Mouse (Mus musculus): ENCODE results near the gene Tmem41a.
"Not testable (repeated sequence)": the region's sequence is repeated elsewhere in the genome, so short reads cannot be mapped to it uniquely, and the experiment has no call there.

The Tmem41a gene

DNA sequence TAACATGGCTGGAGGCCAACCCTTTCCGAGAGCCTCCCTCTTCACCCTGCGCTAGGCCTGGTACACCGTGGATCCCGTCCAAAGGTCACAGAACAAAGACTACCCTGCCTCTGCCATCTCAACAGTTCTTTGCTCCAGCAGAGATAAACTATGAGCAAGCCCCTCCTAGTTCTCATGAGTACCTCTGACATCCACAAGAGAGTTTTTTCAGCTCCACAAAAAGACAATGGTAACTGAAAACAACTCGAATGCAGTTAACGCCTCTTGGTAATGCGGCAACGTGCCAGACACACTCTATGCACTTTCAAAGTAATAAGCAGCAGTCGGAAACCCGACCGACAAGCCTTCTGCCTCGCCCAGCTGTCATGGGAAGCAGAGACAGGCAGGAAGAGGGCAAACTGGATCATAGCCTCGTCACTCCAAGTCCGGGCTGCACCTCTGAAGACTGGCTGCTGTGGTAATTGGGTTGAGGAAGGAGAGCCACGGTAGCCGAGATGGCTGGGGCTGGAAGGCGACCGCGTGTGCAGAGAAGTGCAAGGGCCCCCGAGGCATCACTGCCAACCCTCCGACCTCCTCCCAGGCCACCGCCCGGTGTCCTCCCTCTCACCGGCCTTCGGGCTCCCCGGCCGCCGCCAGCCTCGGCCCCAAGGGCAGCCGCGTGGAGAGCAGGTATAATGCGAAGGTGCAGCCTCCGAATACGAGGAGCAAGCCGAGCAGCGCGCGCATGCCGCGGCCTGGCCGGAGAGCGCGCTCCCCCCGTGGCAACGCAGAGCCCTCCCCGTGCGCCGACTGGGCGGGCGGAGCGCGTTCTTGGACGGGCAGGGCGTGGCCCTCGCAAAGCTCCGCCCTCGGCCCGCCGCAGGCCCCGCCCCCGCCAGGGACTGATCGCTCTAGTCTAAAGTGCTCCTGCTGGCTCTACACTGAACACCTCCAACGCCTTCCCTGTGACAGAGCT is at the start of gene Tmem41a:
Gene Tmem41a, minus strand, starts transcription at position 792 of the 955 bp plus-strand sequence.
- peak; percentile 91 for DNase-seq (ENCODE audit: low spot score)

DNA sequence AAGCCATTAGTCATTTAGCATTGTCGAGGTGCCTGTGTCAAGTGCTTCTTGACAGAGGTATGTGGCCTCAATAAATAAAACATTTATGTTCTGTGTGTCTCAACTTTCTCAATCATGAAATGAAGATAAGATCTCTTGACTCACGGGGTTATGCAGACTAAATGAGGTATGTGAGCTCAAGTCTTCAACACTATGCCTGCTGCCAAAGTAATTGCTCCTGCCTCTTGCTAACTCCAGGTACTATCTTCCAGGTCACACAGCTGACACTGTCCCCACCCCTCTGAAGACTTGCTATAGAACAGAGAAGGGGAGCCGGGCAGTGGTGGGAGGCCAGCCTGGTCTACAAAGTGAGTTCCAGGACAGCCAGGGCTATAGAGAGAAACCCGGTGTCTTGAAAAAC is 49.0 kb upstream of the Tmem41a start:
- no peak for DNase-seq (ENCODE audit: low spot score)

DNA sequence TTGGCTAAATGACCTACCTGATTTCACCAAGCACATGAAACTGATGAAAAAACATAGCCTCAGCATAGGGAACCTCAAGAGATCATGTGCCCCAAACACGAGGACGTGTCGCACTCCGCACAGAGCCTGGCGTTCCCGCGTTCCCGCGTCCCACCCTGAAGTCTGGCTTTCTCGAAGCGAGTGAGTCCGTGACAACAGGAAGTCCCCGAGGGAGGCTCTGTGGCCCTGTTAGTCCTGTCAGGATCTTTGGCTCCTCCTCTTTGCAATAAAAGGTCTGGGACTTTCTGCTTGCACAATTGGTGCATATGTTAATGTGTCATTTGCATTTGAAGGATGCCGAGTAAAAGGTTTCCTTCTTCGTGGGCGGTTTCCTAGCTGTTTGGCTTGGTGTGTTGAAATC is 48.0 kb upstream of the Tmem41a start, which contains the start of gene Liph:
Gene Liph, minus strand, starts transcription at position 360 of the 400 bp plus-strand sequence.
- DNase-seq (ENCODE audit: low spot score) = peak; percentile 50

DNA sequence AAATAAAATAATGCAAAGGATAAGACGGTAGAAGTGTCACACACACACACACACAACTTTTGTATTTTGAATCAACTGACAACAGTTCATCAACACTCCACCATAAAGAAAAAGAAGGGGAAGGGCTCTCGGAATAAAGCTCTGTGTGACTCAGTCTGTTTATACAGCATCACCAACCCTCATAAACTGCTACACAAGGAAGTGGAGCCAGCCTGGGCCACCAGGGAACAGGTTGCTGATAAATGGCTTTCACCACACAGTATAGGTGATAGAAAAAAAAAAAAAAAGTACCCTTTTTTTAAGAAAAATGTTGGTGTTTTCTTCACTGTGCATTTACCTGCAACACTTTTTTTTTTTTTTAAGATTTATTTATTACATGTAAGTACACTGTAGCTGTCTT is 44.4 kb upstream of the Tmem41a start:
- DNase-seq (ENCODE audit: low spot score) = no peak

DNA sequence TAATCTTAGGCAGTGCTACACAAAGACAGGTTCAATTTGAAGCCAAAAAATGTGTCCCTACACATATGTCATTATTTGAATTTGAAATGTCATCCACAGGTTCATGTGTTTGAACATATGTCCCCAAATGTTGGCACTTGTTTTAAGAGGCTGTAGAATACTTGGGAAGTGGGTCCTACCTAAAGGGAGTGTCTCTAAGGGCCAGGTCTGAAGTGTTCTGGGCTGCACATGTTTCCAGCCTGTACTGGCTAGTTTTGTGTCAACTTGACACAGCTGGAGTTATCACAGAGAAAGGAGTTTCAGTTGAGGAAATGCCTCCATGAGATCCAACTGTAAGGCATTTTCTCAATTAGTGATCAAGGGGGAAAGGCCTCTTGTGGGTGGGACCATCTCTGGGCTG is 43.5 kb upstream of the Tmem41a start:
- DNase-seq (ENCODE audit: low spot score) = not testable (repeated sequence)

DNA sequence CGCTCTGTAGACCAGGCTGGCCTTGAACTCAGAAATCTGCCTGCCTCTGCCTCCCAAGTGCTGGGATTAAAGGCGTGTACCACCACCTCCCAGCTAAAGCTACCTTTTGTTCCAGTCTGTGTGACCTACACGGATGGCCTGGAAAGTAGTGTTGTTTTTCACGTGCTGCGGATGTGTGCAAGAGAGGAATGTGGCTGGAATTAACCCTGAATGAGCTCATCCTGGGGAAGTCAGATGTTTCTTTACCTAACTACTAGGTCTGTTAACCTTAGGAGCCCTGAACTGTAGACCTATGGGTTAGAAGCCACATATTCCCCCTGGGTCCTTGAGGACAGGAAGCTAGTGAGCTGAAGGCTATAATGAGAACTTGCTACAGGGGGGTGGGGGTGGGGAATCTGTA is 40.6 kb upstream of the Tmem41a start:
- DNase-seq (ENCODE audit: low spot score) = no peak

DNA sequence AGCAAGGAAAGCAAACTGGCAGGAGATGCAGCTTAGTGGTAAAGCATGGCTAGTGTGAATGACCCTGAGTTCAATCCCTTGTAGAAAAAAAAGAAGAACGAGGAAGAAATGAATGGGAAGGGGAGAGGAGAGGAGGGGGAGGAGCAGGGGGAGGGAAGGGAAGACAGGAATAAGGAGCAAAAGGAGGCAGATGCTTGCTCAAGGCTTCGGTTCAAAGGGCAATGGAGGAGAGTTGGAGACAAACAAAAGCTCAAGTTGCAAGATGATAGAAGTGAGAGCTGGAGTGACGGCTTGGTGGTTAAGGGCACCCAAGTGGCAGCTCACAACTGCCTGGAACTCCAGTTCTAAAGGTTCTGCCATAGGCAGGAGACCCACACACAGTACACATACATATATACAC is 38.8 kb upstream of the Tmem41a start:
- DNase-seq (ENCODE audit: low spot score) = no peak

DNA sequence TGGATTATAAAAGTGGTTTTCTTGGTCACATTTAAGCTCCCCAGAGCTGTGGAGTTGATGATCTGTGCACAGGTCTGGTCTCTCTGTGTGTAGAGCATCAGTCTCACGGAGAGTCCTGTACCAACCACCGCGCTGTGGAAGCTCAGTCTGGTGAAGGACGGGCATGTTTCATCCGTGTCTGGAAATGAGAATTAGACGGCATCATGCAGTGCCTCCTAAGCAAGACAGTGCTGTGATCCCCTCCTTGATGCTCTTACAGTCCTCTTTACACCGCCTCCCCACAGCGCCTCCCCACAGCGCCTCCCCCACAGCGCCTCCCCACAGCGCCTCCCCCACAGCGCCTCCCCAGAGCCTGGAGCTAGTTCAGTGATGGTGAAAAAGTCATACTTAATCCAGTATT is 36.7 kb upstream of the Tmem41a start:
- DNase-seq (ENCODE audit: low spot score) = no peak

DNA sequence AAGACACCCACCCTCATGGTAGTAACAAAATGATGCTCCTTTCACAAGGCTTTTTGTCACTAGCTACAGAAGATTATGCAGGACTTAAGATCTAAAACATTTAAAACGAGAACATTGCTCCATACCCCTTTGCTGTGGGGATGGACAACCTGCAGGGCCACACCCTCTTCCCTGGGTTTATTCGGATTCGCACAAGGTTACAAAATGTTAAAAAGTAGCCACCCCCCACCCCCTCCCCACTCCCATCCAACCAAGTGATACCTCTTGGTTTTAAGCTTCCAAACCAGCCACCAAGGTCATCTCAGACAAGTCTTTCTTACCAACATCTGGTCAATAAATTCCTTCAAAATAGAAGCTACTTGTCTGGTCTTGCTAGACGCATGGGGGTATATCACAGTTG is 36.2 kb upstream of the Tmem41a start:
- DNase-seq (ENCODE audit: low spot score) = no peak

DNA sequence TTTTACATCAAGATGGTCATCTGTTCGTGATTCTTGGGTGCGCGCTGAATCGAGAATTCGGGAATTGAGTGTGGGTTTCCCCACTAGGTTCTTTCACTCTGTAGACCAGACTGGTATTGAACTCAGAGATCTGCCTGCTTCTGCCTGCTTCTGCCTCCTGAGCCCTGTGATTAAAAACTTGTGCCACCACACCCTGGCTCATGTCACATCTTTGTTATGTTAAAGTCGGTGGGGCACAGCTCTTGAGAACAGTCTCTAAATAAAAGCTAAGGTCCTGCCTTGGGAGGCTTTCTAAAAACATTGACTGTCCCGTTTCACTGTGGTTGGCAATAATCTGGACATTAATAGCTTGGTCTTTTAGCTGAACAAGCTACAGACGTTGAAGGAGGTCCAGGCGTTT is 35.8 kb upstream of the Tmem41a start:
- no peak for DNase-seq (ENCODE audit: low spot score)

DNA sequence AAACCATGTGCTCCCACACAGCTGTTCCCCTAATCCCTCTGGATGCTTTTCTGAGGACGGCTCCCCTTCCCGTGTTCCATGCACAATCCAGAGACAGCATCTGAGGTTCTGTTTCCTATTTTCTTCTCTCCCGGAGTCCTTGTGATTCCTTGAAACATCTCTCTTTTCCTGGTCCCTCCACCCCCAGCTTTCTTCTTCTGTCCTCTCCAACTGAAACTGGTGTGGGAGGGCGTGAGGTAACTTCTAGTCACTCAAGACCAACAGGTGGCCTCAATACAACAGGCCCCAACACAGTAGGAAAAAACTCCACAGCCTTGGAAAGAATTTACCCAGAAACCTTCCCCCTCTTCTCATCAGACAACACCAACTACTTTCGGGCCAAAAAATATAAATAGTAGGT is 30.0 kb upstream of the Tmem41a start:
- DNase-seq (ENCODE audit: low spot score) = no peak

DNA sequence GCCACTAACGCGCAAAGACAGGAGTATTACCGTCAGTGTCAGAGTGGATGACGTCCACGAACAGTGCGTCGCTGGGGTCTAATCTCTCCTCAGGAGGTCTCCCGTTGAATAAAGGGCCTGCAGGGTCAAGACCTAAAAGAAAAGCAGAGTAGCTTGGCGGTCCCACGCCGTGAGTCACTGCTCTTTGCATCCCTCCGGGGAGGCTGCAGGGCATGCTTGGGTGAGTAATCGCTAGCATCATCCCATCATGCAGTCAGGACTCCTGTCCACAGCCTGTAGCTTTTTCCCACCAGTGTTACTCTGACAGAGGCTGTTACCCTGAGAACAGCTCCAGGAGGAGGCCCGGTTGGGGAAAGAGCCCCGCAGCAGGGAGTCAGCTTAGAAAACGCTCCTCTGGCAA is 28.9 kb upstream of the Tmem41a start:
- peak; percentile 27 for DNase-seq (ENCODE audit: low spot score)

DNA sequence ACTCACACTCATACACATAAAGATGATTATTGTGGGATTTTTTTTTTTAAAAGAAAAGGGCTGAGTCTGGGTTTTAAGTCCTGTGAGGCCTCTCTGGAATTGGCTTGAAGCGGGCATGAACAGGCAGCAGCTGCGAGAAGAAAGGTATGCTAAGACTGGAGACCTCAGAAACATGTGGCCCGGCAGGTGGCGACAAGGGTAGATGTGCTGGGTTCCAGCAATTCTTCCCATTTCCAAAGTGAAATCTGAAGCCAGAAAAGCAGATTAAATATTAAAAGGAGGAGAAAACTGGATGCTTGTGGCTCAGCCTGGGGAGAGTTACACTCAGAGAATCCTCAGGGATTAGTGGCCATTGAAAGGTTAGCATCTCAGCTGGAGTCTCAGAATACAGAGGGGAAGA is 24.1 kb upstream of the Tmem41a start:
- DNase-seq (ENCODE audit: low spot score) = no peak

DNA sequence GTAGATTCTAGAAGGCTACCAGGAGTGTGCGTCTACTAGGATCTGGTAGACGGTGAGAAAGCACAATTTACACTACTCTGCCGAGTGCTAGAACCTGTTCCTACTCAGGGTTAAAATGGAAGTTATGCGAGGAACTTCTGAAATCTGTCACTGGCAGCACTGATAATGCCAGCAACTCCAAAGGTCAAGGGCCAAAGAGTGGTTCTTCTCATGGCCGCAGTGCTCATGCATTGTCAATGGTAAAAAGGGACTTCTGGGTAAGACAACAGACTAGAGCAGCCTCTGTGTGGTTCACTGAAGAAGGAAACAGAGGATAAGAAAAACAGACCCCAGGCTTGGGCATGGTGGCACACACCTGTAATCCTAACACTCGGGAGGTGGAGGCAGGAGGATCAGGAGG is 23.2 kb upstream of the Tmem41a start:
- no peak for DNase-seq (ENCODE audit: low spot score)

DNA sequence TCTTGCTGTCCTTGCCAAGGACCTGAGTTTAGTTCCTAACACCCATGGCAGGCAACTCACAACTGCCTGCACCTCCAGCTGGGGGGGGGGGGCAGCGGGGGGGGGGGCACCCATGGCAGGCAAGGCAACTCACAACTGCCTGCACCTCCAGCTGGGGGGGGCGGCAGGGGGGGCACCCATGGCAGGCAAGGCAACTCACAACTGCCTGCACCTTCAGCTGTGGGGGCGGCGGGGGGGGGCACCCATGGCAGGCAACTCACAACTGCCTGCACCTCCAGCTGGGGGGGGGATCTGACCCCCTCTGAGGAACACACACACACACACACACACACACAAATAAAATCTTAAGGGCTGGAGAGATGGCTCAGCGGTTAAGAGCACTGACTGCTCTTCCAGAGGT is 22.5 kb upstream of the Tmem41a start:
- no peak for DNase-seq (ENCODE audit: low spot score)

DNA sequence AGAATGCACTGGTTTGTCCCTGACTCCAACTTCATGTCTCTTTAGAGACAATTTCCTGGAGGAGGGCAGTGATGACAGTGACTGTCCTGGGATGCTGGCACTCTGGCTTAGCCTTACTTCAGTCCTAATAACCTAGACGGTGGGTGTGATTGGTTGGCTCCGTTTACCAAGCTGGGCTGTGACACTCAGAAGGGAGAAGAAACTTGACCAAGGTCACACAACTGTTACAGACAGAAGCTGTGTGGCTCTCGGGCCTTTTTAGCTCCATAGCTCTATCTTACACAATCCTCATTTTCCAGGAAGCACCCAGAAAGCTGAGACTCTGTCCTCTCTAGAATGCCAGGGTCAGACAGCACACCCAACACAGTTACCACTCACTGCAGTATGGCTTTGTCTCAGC is 18.2 kb upstream of the Tmem41a start:
- no peak for DNase-seq (ENCODE audit: low spot score)

DNA sequence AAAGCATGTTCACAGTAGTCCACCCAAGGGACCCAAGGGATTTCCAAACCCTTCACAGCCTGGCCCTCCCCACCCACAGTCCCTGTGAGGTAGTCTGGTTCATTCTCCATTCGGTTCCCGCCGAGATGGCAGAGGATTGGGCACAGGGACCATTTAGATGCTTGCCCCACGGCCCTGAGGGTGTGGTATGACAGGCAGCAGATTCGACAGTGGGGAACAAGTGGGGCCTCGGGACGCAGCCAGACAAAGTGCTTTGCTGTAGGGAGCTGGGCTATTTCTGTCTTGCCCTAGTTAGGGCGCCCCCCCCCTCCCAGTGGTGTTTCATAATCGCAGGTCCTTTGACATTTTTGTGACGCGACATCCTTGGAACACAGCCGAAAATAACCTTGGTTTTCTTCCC is 8.2 kb upstream of the Tmem41a start:
- DNase-seq (ENCODE audit: low spot score) = no peak

DNA sequence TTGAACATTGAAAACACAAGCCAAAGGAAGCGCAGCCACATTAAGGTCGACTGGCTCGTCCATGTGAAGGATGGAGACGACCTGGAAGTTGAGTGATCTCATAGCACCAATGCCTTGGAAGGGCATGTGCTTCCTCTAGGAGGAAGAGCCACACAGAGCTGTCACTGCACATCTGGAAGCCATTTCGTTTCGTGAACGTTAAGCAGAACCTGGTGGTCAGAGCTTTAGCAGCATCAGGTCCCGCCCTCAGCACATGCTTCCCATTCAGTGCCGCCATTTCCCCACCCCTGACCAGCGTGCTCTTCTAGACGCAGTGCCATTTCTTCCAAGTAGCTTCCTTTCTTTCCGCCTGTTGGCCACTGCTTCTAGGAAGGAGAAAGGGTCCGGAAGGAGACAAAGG is 18.9 kb downstream of the Tmem41a start:
- DNase-seq (ENCODE audit: low spot score) = peak; percentile 52

DNA sequence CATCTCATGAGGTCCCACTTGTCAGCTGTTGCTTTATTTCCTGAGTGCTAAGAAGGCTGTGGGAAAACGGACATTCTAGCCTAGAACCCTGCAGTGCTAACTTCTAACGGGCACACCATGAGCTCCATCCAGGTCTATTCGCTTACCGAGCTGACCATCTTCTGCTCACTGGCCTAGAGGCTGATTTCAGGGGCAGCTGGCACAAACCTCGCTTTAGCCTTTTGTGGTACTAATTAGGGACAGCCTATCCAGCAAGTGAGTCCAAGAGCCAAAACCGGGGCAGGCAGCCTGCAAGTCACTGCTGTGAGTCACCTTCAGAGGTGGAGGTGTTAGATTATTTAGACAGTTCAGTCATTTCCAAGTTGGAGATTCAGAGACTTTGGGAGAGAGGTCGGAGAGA is 30.7 kb downstream of the Tmem41a start:
- DNase-seq (ENCODE audit: low spot score) = no peak

DNA sequence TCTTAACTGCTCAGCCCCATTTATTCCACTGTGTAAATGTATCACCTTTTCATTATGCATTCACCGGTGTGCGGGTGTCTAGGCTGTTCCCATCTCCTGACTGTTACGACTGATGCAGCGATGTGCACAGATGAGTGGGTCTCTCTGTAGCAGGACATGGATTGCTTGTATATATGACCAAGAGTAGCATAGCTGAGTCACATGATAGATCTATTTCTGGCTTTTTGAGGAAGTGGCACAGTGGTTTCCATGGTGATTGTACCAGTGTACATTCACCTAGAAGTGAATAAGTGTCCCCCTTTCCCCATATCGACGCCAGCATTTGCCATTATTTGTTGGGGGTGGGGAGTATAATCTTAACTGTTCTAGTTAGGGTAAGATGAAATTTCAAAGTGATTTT is 34.0 kb downstream of the Tmem41a start:
- DNase-seq (ENCODE audit: low spot score) = no peak

DNA sequence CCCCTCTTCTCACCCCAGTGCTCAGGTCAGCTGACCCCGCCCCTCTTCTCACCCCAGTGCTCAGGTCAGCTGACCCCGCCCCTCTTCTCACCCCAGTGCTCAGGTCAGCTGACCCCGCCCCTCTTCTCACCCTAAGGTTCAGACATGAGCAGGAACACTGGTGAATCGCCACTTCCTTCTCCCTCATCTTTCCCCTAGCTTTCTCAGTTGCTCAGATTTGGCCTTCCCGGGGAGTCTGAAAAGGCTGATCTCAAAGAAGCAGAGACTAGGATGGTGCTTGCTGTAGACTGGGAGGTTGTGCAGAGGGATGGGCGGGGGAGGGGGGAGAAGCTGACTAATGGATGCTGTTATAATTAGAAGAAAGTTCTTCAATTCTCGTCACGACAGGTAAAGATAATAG is 38.4 kb downstream of the Tmem41a start:
- DNase-seq (ENCODE audit: low spot score) = not testable (repeated sequence)

DNA sequence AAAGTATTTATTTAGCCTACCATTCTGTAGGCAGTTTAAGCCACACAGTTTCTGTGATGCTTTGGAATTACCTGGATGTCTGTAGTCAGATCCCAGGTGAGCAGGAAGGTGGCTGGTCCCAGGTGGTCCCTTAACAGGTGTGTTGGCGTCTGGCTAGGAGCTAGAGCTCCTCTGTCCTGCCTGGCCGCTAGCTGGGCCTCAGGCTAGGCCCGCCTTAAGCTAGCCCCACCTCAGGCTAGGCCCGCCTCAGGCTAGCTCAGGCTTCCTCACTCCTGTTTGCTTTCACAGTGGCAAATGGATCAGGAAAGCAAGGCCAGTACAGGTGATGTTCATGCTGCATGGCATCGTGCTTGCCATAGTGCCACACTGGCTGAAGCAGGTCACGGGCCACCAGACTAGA is 40.5 kb downstream of the Tmem41a start:
- DNase-seq (ENCODE audit: low spot score) = no peak

DNA sequence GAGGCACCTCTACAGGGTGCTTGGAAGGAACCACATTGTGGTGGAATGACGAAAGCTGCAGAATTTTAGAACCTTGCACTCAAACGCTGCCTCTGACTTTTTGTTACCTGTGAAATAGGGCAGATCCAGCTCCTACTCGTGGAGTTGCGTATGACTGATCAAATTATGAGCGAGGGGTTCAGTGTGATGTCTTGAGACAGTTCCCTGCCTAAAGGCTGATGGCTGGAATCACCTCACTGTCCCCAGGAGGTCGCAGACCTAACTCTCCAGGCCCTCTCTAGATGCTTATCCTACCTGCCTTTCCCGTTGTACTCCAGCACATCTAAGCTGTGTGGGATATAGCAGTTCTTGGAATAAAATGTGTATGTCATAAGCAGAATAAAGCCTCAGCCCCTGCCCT is 41.4 kb downstream of the Tmem41a start:
- DNase-seq (ENCODE audit: low spot score) = no peak

DNA sequence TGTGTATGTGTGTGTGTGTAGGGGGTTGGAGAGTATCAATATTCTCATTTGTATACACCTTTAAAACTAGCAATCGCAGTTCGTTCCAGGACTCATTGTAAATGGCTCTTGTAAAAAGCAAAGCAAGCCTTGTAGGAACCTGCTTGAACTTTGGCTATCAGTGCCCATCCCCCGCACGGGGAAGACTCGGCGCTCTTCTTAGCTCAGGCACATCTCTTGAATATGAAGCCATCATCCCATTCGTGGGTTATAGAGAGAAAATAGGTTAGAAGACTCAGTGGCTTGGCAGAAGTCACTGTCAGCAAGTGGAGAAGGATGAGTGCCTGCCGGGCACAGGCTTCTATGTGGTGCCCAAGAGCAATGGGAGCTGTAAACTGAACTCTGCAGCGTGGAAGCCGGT is 42.7 kb downstream of the Tmem41a start:
- DNase-seq (ENCODE audit: low spot score) = no peak

Data from embryo, embryonic 10.5 days (tissue).